Mouse (Mus musculus) cerebellum, postnatal 25 days (tissue): ENCODE data around the gene Ttc30a2.

Experiments
- DNase-seq, 2 experiments: peaks; one replicate each; pipeline ENCODE4 v3.0.0; 2021; ENCODE audit warnings: mixed read lengths in 2 of 2

Gene Ttc30a2

GRCm38 (mm10) chr2:75926061-75926460 lies 51.9 kb downstream of the Ttc30a2 start:
- peak; percentile 19 to 36 for DNase-seq
